Mouse (Mus musculus): ENCODE results near the gene Ccdc103. TPM values are rescaled to one million over a fixed set of nuclear protein-coding genes. Genes with fewer than 3 reads are reported as not detected.
A peak's percentile ranks its signal among the peaks of the same experiment; 100 is the strongest.

Gene Ccdc103
- polyA plus RNA-seq (2015; fragmentation: Nextera tagmentation; extraction: Ambion mirVana): 2.0 and 2.1 TPM in 2 replicates

- no peaks in the 10 kb centered on the region for H3K27me3 ChIP-seq
- peak within 1 kb of the TSS; percentile 83 for H3K4me2 ChIP-seq
- under 1% methylated on average over 62 of the region's 62 CpGs for WGBS
- H3K4me1 ChIP-seq (replicated peaks): peaks cover 22% of the 10 kb centered on the region
- peak; percentile 94 for ATAC-seq (ENCODE audit: low FRiP score, low read depth)
- H3K27ac ChIP-seq (replicated peaks): peak within 1 kb of the TSS; percentile 88
- peaks cover 14% of the 10 kb centered on the region for H3K36me3 ChIP-seq
- peak within 1 kb of the TSS; percentile 59 for H3K4me3 ChIP-seq
- H3K9ac ChIP-seq: peak within 1 kb of the TSS; percentile 76
- H3K9me3 ChIP-seq: no peaks in the 10 kb centered on the region
Observed at GRCm38 (mm10) chr11:102880585-102881313, at the start of gene Ccdc103, which contains the start of gene Eftud2. Gene Ccdc103, plus strand, starts transcription at chr11:102881204. Gene Eftud2, minus strand, starts transcription at chr11:102880985.

GRCm38 (mm10) chr11:102832700-102833297 lies 48.2 kb upstream of the Ccdc103 start:
- ATAC-seq (ENCODE audit: low FRiP score, low read depth): no peak
- H3K27ac ChIP-seq (replicated peaks): no peak overlapping the region
- no peak overlapping the region for H3K9ac ChIP-seq
- no peaks in the 10 kb centered on the region for H3K9me3 ChIP-seq
- H3K4me2 ChIP-seq: no peak overlapping the region
- no peaks in the 10 kb centered on the region for H3K27me3 ChIP-seq
- peaks cover 8% of the 10 kb centered on the region; the same call in 1 of the 2 replicates for H3K36me3 ChIP-seq
- 73% methylated on average over 18 of the region's 18 CpGs for WGBS
- H3K4me3 ChIP-seq: no peak overlapping the region
- no peaks in the 10 kb centered on the region for H3K4me1 ChIP-seq (replicated peaks)

- Histone ChIP-seq H3K4me3 (no peak overlapping the region), H3K36me3 (peaks cover 19% of the 10 kb centered on the region), H3K27ac (replicated peaks) (no peak overlapping the region), H3K4me1 (replicated peaks) (no peaks in the 10 kb centered on the region), H3K27me3 (no peaks in the 10 kb centered on the region), H3K4me2 (no peak overlapping the region), H3K9me3 (no peaks in the 10 kb centered on the region), H3K9ac (no peak overlapping the region)
- ATAC-seq (ENCODE audit: low FRiP score, low read depth): no peak
- 76% methylated on average over 10 of the region's 10 CpGs for WGBS
Observed at GRCm38 (mm10) chr11:102834219-102834618, 46.8 kb upstream of the Ccdc103 start.

GRCm38 (mm10) chr11:102835549-102835948 lies 45.5 kb upstream of the Ccdc103 start, which contains the start of gene Higd1b:
Gene Higd1b, plus strand, starts transcription at chr11:102835849.
- ATAC-seq (ENCODE audit: low FRiP score, low read depth): no peak
- H3K36me3 ChIP-seq: peaks cover 32% of the 10 kb centered on the region
- no peak within 1 kb of the TSS for H3K9ac ChIP-seq
- H3K4me3 ChIP-seq: no peak within 1 kb of the TSS
- no peak within 1 kb of the TSS for H3K4me2 ChIP-seq
- H3K27me3 ChIP-seq: no peaks in the 10 kb centered on the region
- no peaks in the 10 kb centered on the region for H3K9me3 ChIP-seq
- H3K4me1 ChIP-seq (replicated peaks): no peaks in the 10 kb centered on the region
- H3K27ac ChIP-seq (replicated peaks): no peak within 1 kb of the TSS
- 82% methylated on average over 4 of the region's 4 CpGs for WGBS

GRCm38 (mm10) chr11:102836146-102836545 lies 44.9 kb upstream of the Ccdc103 start:
- H3K36me3 ChIP-seq: peaks cover 37% of the 10 kb centered on the region
- 83% methylated on average over 9 of the region's 9 CpGs for WGBS

GRCm38 (mm10) chr11:102837385-102837784 lies 43.6 kb upstream of the Ccdc103 start:
- no peaks in the 10 kb centered on the region for H3K27me3 ChIP-seq
- no peak overlapping the region for H3K9ac ChIP-seq
- no peaks in the 10 kb centered on the region for H3K4me1 ChIP-seq (replicated peaks)
- H3K4me2 ChIP-seq: no peak overlapping the region
- ATAC-seq (ENCODE audit: low FRiP score, low read depth): no peak
- H3K36me3 ChIP-seq: peaks cover 48% of the 10 kb centered on the region
- 93% methylated on average over 1 of the region's 1 CpGs for WGBS
- H3K27ac ChIP-seq (replicated peaks): no peak overlapping the region; the same call in 1 of the 2 replicates
- no peaks in the 10 kb centered on the region for H3K9me3 ChIP-seq
- no peak overlapping the region for H3K4me3 ChIP-seq

More at GRCm38 (mm10) chr11:102836146-102836545, 44.9 kb upstream of the Ccdc103 start:
- no peak overlapping the region for H3K4me2 ChIP-seq
- no peak overlapping the region for H3K27ac ChIP-seq (replicated peaks)
- H3K9ac ChIP-seq: no peak overlapping the region
- H3K4me3 ChIP-seq: no peak overlapping the region
- H3K4me1 ChIP-seq (replicated peaks): no peaks in the 10 kb centered on the region
- no peaks in the 10 kb centered on the region for H3K27me3 ChIP-seq
- no peak for ATAC-seq (ENCODE audit: low FRiP score, low read depth)
- H3K9me3 ChIP-seq: no peaks in the 10 kb centered on the region

GRCm38 (mm10) chr11:102838126-102838525 lies 42.9 kb upstream of the Ccdc103 start:
- WGBS: 96% methylated on average over 2 of the region's 2 CpGs
- Histone ChIP-seq H3K4me2 (no peak overlapping the region), H3K27ac (replicated peaks) (no peak overlapping the region)

GRCm38 (mm10) chr11:102838616-102839150 lies 42.3 kb upstream of the Ccdc103 start:
- ATAC-seq (ENCODE audit: low FRiP score, low read depth): no peak
- WGBS: 89% methylated on average over 9 of the region's 9 CpGs
- H3K9me3 ChIP-seq: no peaks in the 10 kb centered on the region

More at GRCm38 (mm10) chr11:102838126-102838525, 42.9 kb upstream of the Ccdc103 start:
- Histone ChIP-seq H3K4me3 (no peak overlapping the region), H3K9me3 (no peaks in the 10 kb centered on the region), H3K36me3 (peaks cover 54% of the 10 kb centered on the region), H3K27me3 (no peaks in the 10 kb centered on the region), H3K4me1 (replicated peaks) (no peaks in the 10 kb centered on the region), H3K9ac (no peak overlapping the region)
- no peak for ATAC-seq (ENCODE audit: low FRiP score, low read depth)

GRCm38 (mm10) chr11:102845926-102846325 lies 35.1 kb upstream of the Ccdc103 start:
- Histone ChIP-seq H3K4me1 (replicated peaks) (no peaks in the 10 kb centered on the region), H3K9ac (no peak overlapping the region), H3K36me3 (peaks cover 89% of the 10 kb centered on the region), H3K4me2 (no peak overlapping the region), H3K9me3 (no peaks in the 10 kb centered on the region), H3K27ac (replicated peaks) (no peak overlapping the region), H3K27me3 (no peaks in the 10 kb centered on the region), H3K4me3 (no peak overlapping the region)
- WGBS: 91% methylated on average over 10 of the region's 10 CpGs
- no peak for ATAC-seq (ENCODE audit: low FRiP score, low read depth)

More at GRCm38 (mm10) chr11:102838616-102839150, 42.3 kb upstream of the Ccdc103 start:
- H3K4me1 ChIP-seq (replicated peaks): no peaks in the 10 kb centered on the region
- no peaks in the 10 kb centered on the region for H3K27me3 ChIP-seq
- H3K36me3 ChIP-seq: peaks cover 58% of the 10 kb centered on the region
- no peak overlapping the region for H3K9ac ChIP-seq
- H3K4me3 ChIP-seq: no peak overlapping the region
- no peak overlapping the region for H3K27ac ChIP-seq (replicated peaks)
- no peak overlapping the region for H3K4me2 ChIP-seq

GRCm38 (mm10) chr11:102851883-102852282 lies 29.1 kb upstream of the Ccdc103 start:
- 74% methylated on average over 5 of the region's 5 CpGs for WGBS

GRCm38 (mm10) chr11:102853760-102854159 lies 27.2 kb upstream of the Ccdc103 start:
- Histone ChIP-seq H3K9ac (no peak overlapping the region), H3K4me2 (no peak overlapping the region), H3K4me1 (replicated peaks) (no peaks in the 10 kb centered on the region), H3K27me3 (no peaks in the 10 kb centered on the region), H3K27ac (replicated peaks) (no peak overlapping the region), H3K9me3 (no peaks in the 10 kb centered on the region), H3K4me3 (no peak overlapping the region), H3K36me3 (peaks cover 69% of the 10 kb centered on the region)
- ATAC-seq (ENCODE audit: low FRiP score, low read depth): no peak

More at GRCm38 (mm10) chr11:102851883-102852282, 29.1 kb upstream of the Ccdc103 start:
- H3K27ac ChIP-seq (replicated peaks): no peak overlapping the region
- H3K9me3 ChIP-seq: no peaks in the 10 kb centered on the region
- H3K4me1 ChIP-seq (replicated peaks): no peaks in the 10 kb centered on the region
- H3K27me3 ChIP-seq: no peaks in the 10 kb centered on the region
- H3K36me3 ChIP-seq: peaks cover 71% of the 10 kb centered on the region
- no peak overlapping the region for H3K9ac ChIP-seq
- ATAC-seq (ENCODE audit: low FRiP score, low read depth): no peak
- no peak overlapping the region for H3K4me3 ChIP-seq
- no peak overlapping the region for H3K4me2 ChIP-seq

- ATAC-seq (ENCODE audit: low FRiP score, low read depth): no peak
- H3K4me3 ChIP-seq: no peak overlapping the region
Observed at GRCm38 (mm10) chr11:102855941-102856340, 25.1 kb upstream of the Ccdc103 start.

More at GRCm38 (mm10) chr11:102855941-102856340, 25.1 kb upstream of the Ccdc103 start:
- Histone ChIP-seq H3K9me3 (no peaks in the 10 kb centered on the region), H3K9ac (no peak overlapping the region), H3K27ac (replicated peaks) (no peak overlapping the region), H3K27me3 (no peaks in the 10 kb centered on the region), H3K4me1 (replicated peaks) (no peaks in the 10 kb centered on the region), H3K4me2 (no peak overlapping the region), H3K36me3 (peaks cover 71% of the 10 kb centered on the region)
- WGBS: 87% methylated on average over 6 of the region's 6 CpGs

All from hindbrain, embryonic 15.5 days (tissue).